Mouse (Mus musculus) C2C12 (cell line): ENCODE data around the gene Higd1c.
"Not testable (repeated sequence)": the region's sequence is repeated elsewhere in the genome, so short reads cannot be mapped to it uniquely, and the experiment has no call there.

Experiments
- CEBPB ChIP-seq: IDR thresholded peaks from one replicate; pipeline ENCODE4 v1.6.1; 2011; ENCODE audit warnings: low read depth, mild to moderate bottlenecking, control low read depth, moderate library complexity
- CTCF ChIP-seq: IDR thresholded peaks from one replicate; pipeline ENCODE4 v1.5.1; 2011; ENCODE audit not compliant: control insufficient read depth, insufficient read depth, insufficient read length
- MAX ChIP-seq: IDR thresholded peaks from one replicate; pipeline ENCODE4 v1.6.1; 2011; ENCODE audit warnings: mild to moderate bottlenecking, control low read depth
- MYOD1 ChIP-seq: IDR thresholded peaks from one replicate; pipeline ENCODE4 v1.6.1; 2011; ENCODE audit warnings: low read depth; ENCODE audit not compliant: control insufficient read depth, insufficient read length
- MYOG ChIP-seq: IDR thresholded peaks from one replicate; pipeline ENCODE4 v1.6.1; 2011; ENCODE audit not compliant: control insufficient read depth, insufficient read length; ENCODE audit errors: extremely low read depth
- USF1 ChIP-seq: IDR thresholded peaks from one replicate; pipeline ENCODE4 v1.6.1; 2011; ENCODE audit warnings: low read depth, mild to moderate bottlenecking, control low read depth, moderate library complexity

GRCm38 (mm10) chr15:100318014-100318671 is 46.2 kb upstream of the Higd1c start:
- not testable (repeated sequence) for TF ChIP-seq MYOD1, USF1, CTCF, MYOG, MAX, CEBPB
